Mouse (Mus musculus) E14TG2a.4 (cell line): ENCODE data around the gene Tecta.

Experiments used
- H3K27me3 ChIP-seq: 2 replicates; pipeline ENCODE4 v1.6.1; 2014; ENCODE audit warnings: low read length, control low read depth; ENCODE audit not compliant: insufficient read depth
- H3K36me3 ChIP-seq: 2 replicates; pipeline ENCODE4 v1.6.1; 2014; ENCODE audit warnings: low read length, control low read depth; ENCODE audit not compliant: insufficient read depth
- H3K4me1 ChIP-seq: replicated peaks from 2 replicates; pipeline ENCODE4 v1.6.1; 2014; ENCODE audit warnings: low read depth, low read length, control low read depth
- H3K4me3 ChIP-seq: replicated peaks from 2 replicates; pipeline ENCODE4 v1.5.1; 2014; ENCODE audit warnings: mild to moderate bottlenecking, low read length
- H3K9me3 ChIP-seq: 2 replicates; pipeline ENCODE4 v1.6.1; 2014; ENCODE audit warnings: low read length, control low read depth
- CTCF ChIP-seq: conservative IDR thresholded peaks from 2 replicates; pipeline ENCODE4 v1.5.1; 2014; ENCODE audit warnings: low read length
- NANOG ChIP-seq: IDR thresholded peaks from 2 replicates; pipeline ENCODE4 v1.6.1; 2014; ENCODE audit warnings: borderline replicate concordance, low read length, mixed read lengths
- POU5F1 ChIP-seq: IDR thresholded peaks from 2 replicates; pipeline ENCODE4 v1.6.1; 2014; ENCODE audit warnings: low read length, borderline replicate concordance

Gene Tecta

GRCm38 (mm10) chr9:42346297-42346696, 53.4 kb downstream of the Tecta start:
- Histone ChIP-seq H3K36me3 (no peaks in the 10 kb centered on the region), H3K9me3 (peaks cover 4% of the 10 kb centered on the region; the same call in 1 of the 2 replicates), H3K27me3 (peaks cover 26% of the 10 kb centered on the region), H3K4me1 (peaks cover 7% of the 10 kb centered on the region; the same call in 1 of the 2 replicates), H3K4me3 (no peak overlapping the region)
- TF ChIP-seq NANOG (no peak), CTCF (no peak), POU5F1 (no peak)

- no peaks in the 10 kb centered on the region for H3K9me3 ChIP-seq
- TF ChIP-seq NANOG: no peak
- TF ChIP-seq POU5F1: no peak
- no peak for TF ChIP-seq CTCF
- H3K36me3 ChIP-seq: no peaks in the 10 kb centered on the region
- peaks cover under 1% of the 10 kb centered on the region; the same call in 1 of the 2 replicates for H3K27me3 ChIP-seq
- no peak overlapping the region for H3K4me3 ChIP-seq
- H3K4me1 ChIP-seq: 0 out of 2 replicates have a peak, but pooled peaks cover 4% of the 10 kb centered on the region
These were observed 60.6 kb downstream of the Tecta start for GRCm38 (mm10) chr9:42339151-42339550.

GRCm38 (mm10) chr9:42337026-42337425, 62.7 kb downstream of the Tecta start:
- Histone ChIP-seq H3K4me1 (0 out of 2 replicates have a peak, but pooled peaks cover 4% of the 10 kb centered on the region), H3K36me3 (no peaks in the 10 kb centered on the region), H3K27me3 (peaks cover 5% of the 10 kb centered on the region; the same call in 1 of the 2 replicates), H3K4me3 (no peak overlapping the region), H3K9me3 (no peaks in the 10 kb centered on the region)
- TF ChIP-seq CTCF (no peak), POU5F1 (no peak), NANOG (no peak)

- TF ChIP-seq NANOG: no peak
- no peak for TF ChIP-seq CTCF
- no peak for TF ChIP-seq POU5F1
- Histone ChIP-seq H3K27me3 (peaks cover 5% of the 10 kb centered on the region; the same call in 1 of the 2 replicates), H3K9me3 (no peaks in the 10 kb centered on the region), H3K36me3 (no peaks in the 10 kb centered on the region), H3K4me3 (no peak overlapping the region), H3K4me1 (0 out of 2 replicates have a peak, but pooled peaks cover 4% of the 10 kb centered on the region)
These were observed 63.2 kb downstream of the Tecta start for GRCm38 (mm10) chr9:42336575-42336974.

- Histone ChIP-seq H3K27me3 (peaks cover 6% of the 10 kb centered on the region; the same call in 1 of the 2 replicates), H3K9me3 (no peaks in the 10 kb centered on the region), H3K36me3 (no peaks in the 10 kb centered on the region), H3K4me1 (0 out of 2 replicates have a peak, but pooled peaks cover 4% of the 10 kb centered on the region), H3K4me3 (no peak overlapping the region)
- no peak for TF ChIP-seq CTCF
- no peak for TF ChIP-seq POU5F1
- TF ChIP-seq NANOG: no peak
These were observed 64.8 kb downstream of the Tecta start for GRCm38 (mm10) chr9:42334885-42335284.

- Histone ChIP-seq H3K36me3 (no peaks in the 10 kb centered on the region), H3K4me3 (no peak overlapping the region), H3K9me3 (no peaks in the 10 kb centered on the region), H3K27me3 (peaks cover 8% of the 10 kb centered on the region; the same call in 1 of the 2 replicates), H3K4me1 (no peaks in the 10 kb centered on the region)
- TF ChIP-seq NANOG: no peak
- no peak for TF ChIP-seq CTCF
- TF ChIP-seq POU5F1: no peak
These were observed 67.0 kb downstream of the Tecta start for GRCm38 (mm10) chr9:42332692-42333091.

- H3K4me3 ChIP-seq: no peak overlapping the region
- no peak for TF ChIP-seq NANOG
- TF ChIP-seq POU5F1: no peak
- TF ChIP-seq CTCF: no peak
- H3K27me3 ChIP-seq: peaks cover 11% of the 10 kb centered on the region; the same call in 1 of the 2 replicates
- no peaks in the 10 kb centered on the region for H3K4me1 ChIP-seq
- no peaks in the 10 kb centered on the region for H3K9me3 ChIP-seq
- H3K36me3 ChIP-seq: no peaks in the 10 kb centered on the region
These were observed 68.4 kb downstream of the Tecta start for GRCm38 (mm10) chr9:42331341-42331740.

- H3K36me3 ChIP-seq: no peaks in the 10 kb centered on the region
- H3K4me3 ChIP-seq: no peak overlapping the region
- H3K4me1 ChIP-seq: no peaks in the 10 kb centered on the region
- no peaks in the 10 kb centered on the region for H3K9me3 ChIP-seq
- TF ChIP-seq NANOG (no peak), CTCF (no peak)
- H3K27me3 ChIP-seq: peaks cover 11% of the 10 kb centered on the region; the same call in 1 of the 2 replicates
These were observed 70.0 kb downstream of the Tecta start for GRCm38 (mm10) chr9:42329753-42330152.
